ENCODE assay signal across 12 mouse cellular contexts in genomic region chr7:16110158-16110557, GRCm38 (mm10). TPM values are rescaled to one million over a fixed set of nuclear protein-coding genes. Genes with fewer than 3 reads are reported as not detected.
"Had no signal": no experiment of that assay in that cellular context is flagged by ENCODE, and none has a peak within 500 bp of the region (broad histone marks: within the 10 kb centered on the region; RNA-seq: fewer than 3 reads in every experiment).

No protein-coding gene starts in this region.

- ATAC-seq: liver, embryonic 12.5 days; midbrain, embryonic 16.5 days had no signal

- H3K4me3 ChIP-seq: limb, embryonic 15.5 days; liver, embryonic 12.5 days; midbrain, embryonic 12.5 days; stomach, embryonic 15.5 days had no signal

- DNase-seq: kidney, postnatal 10 days; layer of hippocampus, adult 9-11 months; lung, adult 18-20 months; right cerebral cortex, postnatal 14 days; thymus, postnatal 4 days had no signal

- H3K9me3 ChIP-seq: limb, embryonic 15.5 days; liver, embryonic 12.5 days; midbrain, embryonic 12.5 days; stomach, embryonic 15.5 days had no signal

- H3K27me3 ChIP-seq: limb, embryonic 15.5 days; liver, embryonic 12.5 days; midbrain, embryonic 12.5 days; stomach, embryonic 15.5 days had no signal

- H3K4me1 ChIP-seq: limb, embryonic 15.5 days; midbrain, embryonic 12.5 days; stomach, embryonic 15.5 days had no signal

RNA-seq across cellular contexts. Expression of gene Slc8a2, which starts 19.5 kb away (rescaled TPM):
- total RNA-seq: megakaryocyte-erythroid progenitor cell, adult 5-6 weeks had no signal
- polyA plus RNA-seq: liver, embryonic 12.5 days had no signal

RNA-seq across cellular contexts. Expression of gene Zfp541, which starts 48.5 kb away (rescaled TPM):
- total RNA-seq: megakaryocyte-erythroid progenitor cell, adult 5-6 weeks had no signal
- polyA plus RNA-seq: limb, embryonic 11.5 days; limb, embryonic 15.5 days; liver, embryonic 12.5 days; midbrain, embryonic 12.5 days had no signal
